Comparison of ENCODE assay signal across 8 mouse cellular contexts in the genomic region with DNA sequence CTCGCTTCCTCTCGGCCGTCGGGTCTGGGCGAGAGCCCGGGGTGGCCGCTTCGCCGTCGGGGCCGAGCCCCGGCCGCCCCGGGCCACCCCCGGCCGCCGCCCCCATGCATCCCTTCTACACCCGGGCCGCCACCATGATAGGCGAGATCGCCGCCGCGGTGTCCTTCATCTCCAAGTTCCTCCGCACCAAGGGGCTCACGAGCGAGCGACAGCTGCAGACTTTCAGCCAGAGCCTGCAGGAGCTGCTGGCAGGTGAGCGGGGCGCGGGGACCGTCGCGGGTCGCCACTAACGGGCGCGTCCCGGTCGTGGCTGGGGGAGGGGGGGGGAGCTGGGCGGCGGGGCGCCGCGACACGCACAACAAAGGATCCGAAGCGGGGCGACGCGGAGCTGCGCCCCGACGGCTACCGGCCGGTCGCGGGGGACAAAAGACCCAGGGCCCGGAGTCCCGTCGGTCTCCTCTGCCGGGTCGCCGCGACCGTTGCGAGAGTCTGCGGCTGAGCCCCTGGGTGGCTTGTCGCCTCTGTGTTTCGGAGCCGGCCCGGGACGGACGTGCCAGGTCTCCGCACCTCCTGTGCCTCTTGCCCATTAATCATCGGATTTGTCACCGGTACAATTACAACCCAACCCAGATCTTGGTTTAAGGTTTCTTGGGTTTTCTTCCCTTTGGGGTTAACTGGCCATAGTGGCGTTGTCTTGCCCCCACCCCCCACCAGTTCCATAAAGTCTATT. TPM values are rescaled to one million over a fixed set of nuclear protein-coding genes. Genes with fewer than 3 reads are reported as not detected.
DNase-seq lines count a peak whose midpoint lies in the region; ATAC-seq lines count a peak whose summit lies in the region.

No protein-coding gene starts in this region.

- H3K4me1 ChIP-seq in intestine, embryonic 16.5 days (ENCODE audit: control insufficient read depth, insufficient read depth, low read length): peaks cover 14% of the 10 kb centered on the region
- H3K4me1 ChIP-seq in liver, embryonic 12.5 days: peaks cover 36% of the 10 kb centered on the region

- peak; percentile 96 for DNase-seq in heart, adult 11 months
- no peak for DNase-seq in heart, postnatal 25 days (ENCODE audit: low spot score)
- DNase-seq in cerebellum, postnatal 10 days: peak; percentile 72 to 74
- peak; percentile 47 for DNase-seq in gastrocnemius, postnatal 25 days
- DNase-seq in neural tube, embryonic 10.5 days (ENCODE audit: extremely low spot score, low spot score): peak; percentile 67
- peak; percentile 72 for DNase-seq in thymus, postnatal 0 days (ENCODE audit: low spot score)

- peak; percentile 43 for ATAC-seq in intestine, embryonic 16.5 days
- peak; percentile 40 for ATAC-seq in liver, embryonic 12.5 days

- H3K9ac ChIP-seq in intestine, embryonic 16.5 days (ENCODE audit: low read depth, low read length): peak overlapping the region; percentile 100
- H3K9ac ChIP-seq in liver, embryonic 12.5 days: peak overlapping the region; percentile 96

- H3K9me3 ChIP-seq in intestine, embryonic 16.5 days (ENCODE audit: control insufficient read depth, low read length): no peaks in the 10 kb centered on the region
- no peaks in the 10 kb centered on the region for H3K9me3 ChIP-seq in liver, embryonic 12.5 days (replicated peaks)

- no peaks in the 10 kb centered on the region for H3K36me3 ChIP-seq in intestine, embryonic 16.5 days (ENCODE audit: control insufficient read depth, insufficient read depth, low read length)
- H3K36me3 ChIP-seq in liver, embryonic 12.5 days: peaks cover 24% of the 10 kb centered on the region

- intact Hi-C loops in heart, postnatal 25 days (cut with DNase I): loop anchor here (1.0 to 2.0 kb wide), 2 partner anchors 94 to 403 kb away; no protein-coding TSS in a partner anchor

- peak overlapping the region; percentile 49 for H3K4me2 ChIP-seq in intestine, embryonic 16.5 days (ENCODE audit: low read depth, low read length)
- H3K4me2 ChIP-seq in liver, embryonic 12.5 days: peak overlapping the region; percentile 92

- H3K27ac ChIP-seq in intestine, embryonic 16.5 days (ENCODE audit: low read length): peak overlapping the region; percentile 96
- H3K27ac ChIP-seq in liver, embryonic 12.5 days: peak overlapping the region; percentile 94

- H3K27me3 ChIP-seq in intestine, embryonic 16.5 days (replicated peaks; ENCODE audit: control insufficient read depth, insufficient read depth, low read length): no peaks in the 10 kb centered on the region
- no peaks in the 10 kb centered on the region for H3K27me3 ChIP-seq in liver, embryonic 12.5 days (replicated peaks)

- under 1% methylated on average over 76 of the region's 78 CpGs for WGBS in intestine, embryonic 16.5 days
- WGBS in liver, embryonic 12.5 days (ENCODE audit: insufficient replicate concordance): under 1% methylated on average over 70 of the region's 78 CpGs

- H3K4me3 ChIP-seq in intestine, embryonic 16.5 days (ENCODE audit: low read length): peak overlapping the region; percentile 97
- H3K4me3 ChIP-seq in liver, embryonic 12.5 days: peak overlapping the region; percentile 90

RNA-seq across cellular contexts. Expression of a gene that starts 0.6 kb away (rescaled TPM):
- total RNA-seq in heart, postnatal 25 days (2021): 10 to 100 TPM; 44.9 to 52.5 TPM
- total RNA-seq in gastrocnemius, postnatal 25 days (2021): 10 to 100 TPM; 14.8 to 15.3 TPM
- polyA plus RNA-seq in intestine, embryonic 16.5 days (2015; fragmentation: Nextera tagmentation; extraction: Ambion mirVana): 43.2 and 43.9 TPM in 2 replicates
- 8.4 and 9.8 TPM in 2 replicates for polyA plus RNA-seq in liver, embryonic 12.5 days (2016; fragmentation: Nextera tagmentation; extraction: Ambion mirVana)
- 127 and 139 TPM in 2 replicates for polyA plus RNA-seq in thymus, postnatal 0 days (2015; fragmentation: Nextera tagmentation; extraction: Ambion mirVana)
